Mouse (Mus musculus): ENCODE results near the gene Cdyl. TPM values are rescaled to one million over a fixed set of nuclear protein-coding genes. Genes with fewer than 3 reads are reported as not detected.

Cdyl gene
- polyA plus RNA-seq, 1 experiment from 2014 or later = 13.1 TPM

DNA sequence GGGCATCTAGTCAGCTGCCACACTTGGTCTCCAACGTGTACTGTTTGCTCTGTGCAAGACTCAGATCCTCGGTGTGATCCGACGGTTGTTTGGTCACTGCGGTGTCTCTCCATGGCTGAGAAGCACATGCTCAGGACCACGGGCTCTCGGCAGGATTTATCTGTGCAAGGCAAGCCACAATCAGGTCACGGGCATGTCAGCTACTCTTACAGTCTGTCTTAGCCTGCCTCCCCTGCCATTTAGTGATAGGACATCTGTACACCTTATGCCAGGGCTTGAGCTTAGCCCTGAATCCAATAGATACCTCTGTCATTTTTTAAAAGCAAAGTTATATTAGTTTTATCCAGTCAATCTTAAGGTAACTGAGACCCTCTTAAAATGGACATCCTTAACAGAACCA lies 211.0 kb downstream of the Cdyl start:
- no peak for ATAC-seq (replicated peaks; ENCODE audit: low FRiP score)
- Histone ChIP-seq H3K4me2 (no peak overlapping the region), H3K27ac (no peak overlapping the region), H3K9ac (no peak overlapping the region), H3K4me3 (replicated peaks) (no peak overlapping the region), H3K27me3 (no peaks in the 10 kb centered on the region), H3K9me3 (replicated peaks) (no peaks in the 10 kb centered on the region), H3K36me3 (peaks cover 28% of the 10 kb centered on the region), H3K4me1 (no peaks in the 10 kb centered on the region)
- 93% methylated on average over 8 of the region's 8 CpGs for WGBS

- H3K36me3 ChIP-seq = peaks cover 23% of the 10 kb centered on the region; the same call in 1 of the 2 replicates
- WGBS = 74% methylated on average over 3 of the region's 3 CpGs
- H3K27me3 ChIP-seq = no peaks in the 10 kb centered on the region
- H3K9me3 ChIP-seq (replicated peaks) = no peaks in the 10 kb centered on the region
- no peak for ATAC-seq (replicated peaks; ENCODE audit: low FRiP score)
- no peak overlapping the region for H3K27ac ChIP-seq
- H3K9ac ChIP-seq = no peak overlapping the region
- no peaks in the 10 kb centered on the region for H3K4me1 ChIP-seq
- H3K4me3 ChIP-seq (replicated peaks) = no peak overlapping the region
- no peak overlapping the region for H3K4me2 ChIP-seq
Observed at GRCm38 (mm10) chr13:35871107-35871506, 211.5 kb downstream of the Cdyl start.

GRCm38 (mm10) chr13:35875396-35875795 lies 215.8 kb downstream of the Cdyl start:
- H3K27ac ChIP-seq = no peak overlapping the region
- no peaks in the 10 kb centered on the region for H3K9me3 ChIP-seq (replicated peaks)
- no peak overlapping the region for H3K4me3 ChIP-seq (replicated peaks)
- no peak for ATAC-seq (replicated peaks; ENCODE audit: low FRiP score)
- H3K4me2 ChIP-seq = no peak overlapping the region
- H3K4me1 ChIP-seq = peaks cover 3% of the 10 kb centered on the region; the same call in 1 of the 2 replicates
- H3K27me3 ChIP-seq = no peaks in the 10 kb centered on the region
- peaks cover 14% of the 10 kb centered on the region; the same call in 1 of the 2 replicates for H3K36me3 ChIP-seq
- 82% methylated on average over 5 of the region's 5 CpGs for WGBS
- H3K9ac ChIP-seq = no peak overlapping the region

DNA sequence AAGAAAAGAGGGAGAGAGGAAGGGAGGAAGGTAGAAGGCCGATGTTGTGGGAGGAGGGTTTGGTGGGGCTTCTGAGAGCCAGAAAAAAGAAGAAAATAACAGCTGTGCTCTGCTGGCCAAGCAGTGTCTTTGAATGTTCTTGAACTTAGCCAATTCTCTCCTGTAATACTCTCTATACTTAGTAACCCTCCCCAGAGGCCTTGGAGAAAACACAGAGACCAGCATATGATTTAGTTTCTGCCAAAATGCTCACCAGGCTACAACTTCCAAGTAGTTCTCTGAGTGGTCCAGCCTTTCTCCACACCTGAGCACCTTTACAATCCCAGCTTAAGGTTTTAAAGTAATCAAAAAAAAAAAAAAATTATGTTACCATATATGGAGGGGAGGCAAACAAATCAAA lies 218.6 kb downstream of the Cdyl start:
- Histone ChIP-seq H3K9ac (no peak overlapping the region), H3K9me3 (replicated peaks) (no peaks in the 10 kb centered on the region), H3K27me3 (no peaks in the 10 kb centered on the region), H3K4me2 (no peak overlapping the region), H3K4me3 (replicated peaks) (no peak overlapping the region), H3K27ac (no peak overlapping the region), H3K4me1 (peaks cover 3% of the 10 kb centered on the region; the same call in 1 of the 2 replicates), H3K36me3 (peaks cover 8% of the 10 kb centered on the region; the same call in 1 of the 2 replicates)
- 61% methylated on average over 1 of the region's 1 CpGs for WGBS
- no peak for ATAC-seq (replicated peaks; ENCODE audit: low FRiP score)

GRCm38 (mm10) chr13:35879068-35879467 lies 219.4 kb downstream of the Cdyl start:
- WGBS = 42% methylated on average over 5 of the region's 5 CpGs

GRCm38 (mm10) chr13:35879519-35879918 lies 219.9 kb downstream of the Cdyl start:
- WGBS = 86% methylated on average over 5 of the region's 5 CpGs
- Histone ChIP-seq H3K9me3 (replicated peaks) (no peaks in the 10 kb centered on the region), H3K4me3 (replicated peaks) (no peak overlapping the region), H3K9ac (no peak overlapping the region), H3K27me3 (no peaks in the 10 kb centered on the region), H3K27ac (no peak overlapping the region), H3K4me1 (peaks cover 3% of the 10 kb centered on the region; the same call in 1 of the 2 replicates), H3K36me3 (no peaks in the 10 kb centered on the region), H3K4me2 (no peak overlapping the region)
- ATAC-seq (replicated peaks; ENCODE audit: low FRiP score) = no peak

More at GRCm38 (mm10) chr13:35879068-35879467, 219.4 kb downstream of the Cdyl start:
- Histone ChIP-seq H3K4me1 (peaks cover 3% of the 10 kb centered on the region; the same call in 1 of the 2 replicates), H3K36me3 (peaks cover 2% of the 10 kb centered on the region; the same call in 1 of the 2 replicates), H3K27me3 (no peaks in the 10 kb centered on the region), H3K9ac (no peak overlapping the region), H3K27ac (no peak overlapping the region), H3K9me3 (replicated peaks) (no peaks in the 10 kb centered on the region), H3K4me2 (no peak overlapping the region), H3K4me3 (replicated peaks) (no peak overlapping the region)
- ATAC-seq (replicated peaks; ENCODE audit: low FRiP score) = 0 out of 2 replicates have a peak, but pooled peaks have one; percentile 49

- Histone ChIP-seq H3K27ac (no peak overlapping the region), H3K9me3 (replicated peaks) (no peaks in the 10 kb centered on the region), H3K9ac (no peak overlapping the region), H3K36me3 (no peaks in the 10 kb centered on the region), H3K4me1 (peaks cover 3% of the 10 kb centered on the region; the same call in 1 of the 2 replicates), H3K27me3 (no peaks in the 10 kb centered on the region), H3K4me2 (no peak overlapping the region), H3K4me3 (replicated peaks) (no peak overlapping the region)
- WGBS = 79% methylated on average over 6 of the region's 6 CpGs
- ATAC-seq (replicated peaks; ENCODE audit: low FRiP score) = no peak
Observed at GRCm38 (mm10) chr13:35880555-35881046, 221.0 kb downstream of the Cdyl start.

GRCm38 (mm10) chr13:35886121-35886725 lies 226.6 kb downstream of the Cdyl start:
- Histone ChIP-seq H3K27me3 (no peaks in the 10 kb centered on the region), H3K9me3 (replicated peaks) (no peaks in the 10 kb centered on the region), H3K36me3 (no peaks in the 10 kb centered on the region), H3K4me1 (peaks cover 4% of the 10 kb centered on the region; the same call in 1 of the 2 replicates), H3K4me2 (peak overlapping the region; percentile 27), H3K4me3 (replicated peaks) (no peak overlapping the region), H3K9ac (no peak overlapping the region), H3K27ac (no peak overlapping the region)
- 26% methylated on average over 15 of the region's 15 CpGs for WGBS
- ATAC-seq (replicated peaks; ENCODE audit: low FRiP score) = no peak

- no peaks in the 10 kb centered on the region for H3K4me1 ChIP-seq
- no peaks in the 10 kb centered on the region for H3K9me3 ChIP-seq (replicated peaks)
- no peak overlapping the region for H3K4me2 ChIP-seq
- H3K36me3 ChIP-seq = peaks cover 14% of the 10 kb centered on the region
- whole genome bisulfite sequencing = 67% methylated on average over 3 of the region's 3 CpGs
- H3K4me3 ChIP-seq (replicated peaks) = no peak overlapping the region
- no peak for ATAC-seq (replicated peaks; ENCODE audit: low FRiP score)
- H3K27me3 ChIP-seq = no peaks in the 10 kb centered on the region
- H3K9ac ChIP-seq = no peak overlapping the region
- no peak overlapping the region for H3K27ac ChIP-seq
Observed at GRCm38 (mm10) chr13:35892866-35893265, 233.2 kb downstream of the Cdyl start.

- Histone ChIP-seq H3K9me3 (replicated peaks) (no peaks in the 10 kb centered on the region), H3K27ac (no peak overlapping the region), H3K9ac (peak overlapping the region; percentile 64), H3K4me3 (replicated peaks) (peak overlapping the region; percentile 82), H3K4me1 (peaks cover 7% of the 10 kb centered on the region; the same call in 1 of the 2 replicates), H3K36me3 (peaks cover 2% of the 10 kb centered on the region; the same call in 1 of the 2 replicates), H3K4me2 (peak overlapping the region; percentile 74), H3K27me3 (no peaks in the 10 kb centered on the region)
- WGBS = under 1% methylated on average over 13 of the region's 13 CpGs
- ATAC-seq (replicated peaks; ENCODE audit: low FRiP score) = no peak
Observed at GRCm38 (mm10) chr13:35905378-35905777, 245.7 kb downstream of the Cdyl start.

DNA sequence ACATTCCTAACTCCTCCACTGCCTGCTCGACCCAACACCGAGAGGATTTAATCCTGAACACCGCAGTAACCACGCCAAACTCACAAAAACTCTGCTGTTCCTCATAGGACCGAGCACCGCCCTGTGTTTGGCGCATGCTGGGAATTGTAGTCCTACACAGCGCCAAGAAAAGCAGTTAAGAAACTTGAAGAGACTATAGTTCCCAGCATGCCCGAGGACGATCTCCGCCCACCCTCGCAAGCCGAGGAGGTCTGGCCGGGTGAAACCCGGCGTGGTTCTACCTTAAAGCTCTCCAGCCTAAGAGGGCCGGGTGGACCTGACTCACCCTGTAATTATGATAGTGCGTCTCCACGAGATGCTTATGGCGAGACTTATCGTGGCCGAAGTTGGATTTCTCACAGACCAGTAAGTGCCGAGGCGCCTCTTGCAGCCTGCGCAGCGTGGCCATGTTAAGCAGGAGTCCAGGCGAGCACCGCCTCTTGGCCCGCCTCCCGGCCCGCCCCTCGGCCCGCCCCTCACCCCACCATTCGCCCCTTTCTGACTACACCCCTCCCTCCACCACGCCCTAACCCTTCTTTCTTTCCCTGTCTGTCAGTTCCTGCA lies 246.3 kb downstream of the Cdyl start, which contains the start of gene Rpp40:
TSS of gene Rpp40 (minus strand) at position 481 of the 603 bp plus-strand sequence.
- H3K9ac ChIP-seq = peak within 1 kb of the TSS; percentile 64
- peak within 1 kb of the TSS; percentile 82 for H3K4me3 ChIP-seq (replicated peaks)
- no peaks in the 10 kb centered on the region for H3K27me3 ChIP-seq
- H3K27ac ChIP-seq = peak within 1 kb of the TSS; percentile 58; the same call in 1 of the 2 replicates
- peaks cover 2% of the 10 kb centered on the region; the same call in 1 of the 2 replicates for H3K36me3 ChIP-seq
- under 1% methylated on average over 35 of the region's 35 CpGs for WGBS
- peak within 1 kb of the TSS; percentile 74 for H3K4me2 ChIP-seq
- no peaks in the 10 kb centered on the region for H3K9me3 ChIP-seq (replicated peaks)
- ATAC-seq (replicated peaks; ENCODE audit: low FRiP score) = peak; percentile 100
- peaks cover 7% of the 10 kb centered on the region; the same call in 1 of the 2 replicates for H3K4me1 ChIP-seq

GRCm38 (mm10) chr13:35911476-35911875 lies 251.8 kb downstream of the Cdyl start:
- no peak for ATAC-seq (replicated peaks; ENCODE audit: low FRiP score)
- Histone ChIP-seq H3K27ac (no peak overlapping the region), H3K9me3 (replicated peaks) (no peaks in the 10 kb centered on the region), H3K36me3 (no peaks in the 10 kb centered on the region), H3K4me3 (replicated peaks) (no peak overlapping the region), H3K4me1 (0 out of 2 replicates have a peak, but pooled peaks cover 1% of the 10 kb centered on the region), H3K4me2 (no peak overlapping the region), H3K27me3 (no peaks in the 10 kb centered on the region), H3K9ac (no peak overlapping the region)
- WGBS = 85% methylated on average over 1 of the region's 1 CpGs
